Mouse (Mus musculus) bone marrow macrophage, adult 2 months (primary cell): ENCODE measurements around the gene Bnipl. TPM values are rescaled to one million over a fixed set of nuclear protein-coding genes. Genes with fewer than 3 reads are reported as not detected.

Source experiments
- H3K27ac ChIP-seq: 2 replicates; pipeline ENCODE4 v1.5.1; 2012; ENCODE audit warnings: low read depth, low read length; ENCODE audit not compliant: insufficient read depth
- H3K4me1 ChIP-seq: 2 replicates; pipeline ENCODE4 v1.6.1; 2012; ENCODE audit warnings: low read length; ENCODE audit not compliant: control insufficient read depth, insufficient read depth
- H3K4me3 ChIP-seq: 2 replicates; pipeline ENCODE4 v1.5.1; 2012; ENCODE audit warnings: mild to moderate bottlenecking, low read length, moderate library complexity; ENCODE audit not compliant: insufficient read depth
- CTCF ChIP-seq: IDR thresholded peaks from 2 replicates; pipeline ENCODE4 v1.5.1; 2012; ENCODE audit warnings: low read depth, mild to moderate bottlenecking, low read length, moderate library complexity
- POLR2A ChIP-seq: IDR thresholded peaks from 2 replicates; pipeline ENCODE4 v1.6.1; 2012; ENCODE audit warnings: mild to moderate bottlenecking, low read depth, low read length, borderline replicate concordance
- polyA plus RNA-seq: library from polyadenylated mRNA; stranded (reverse); fragments of >200 nt; gene quantifications from 2 replicates; pipeline ENCODE4 v1.2.4, GENCODE M21; 2012; ENCODE audit not compliant: missing spikeins, insufficient read depth, insufficient read length

Gene Bnipl
- not detected in 2 replicates for polyA plus RNA-seq

- H3K4me3 ChIP-seq: no peak within 1 kb of the TSS
- H3K4me1 ChIP-seq: peaks cover 7% of the 10 kb centered on the region
- no peak within 1 kb of the TSS for H3K27ac ChIP-seq
- TF ChIP-seq POLR2A: no peak
- no peak for TF ChIP-seq CTCF
Measured at GRCm38 (mm10) chr3:95250783-95251424, at the start of gene Bnipl. TSS of gene Bnipl (minus strand) at chr3:95251193.

- Histone ChIP-seq H3K4me1 (peaks cover 28% of the 10 kb centered on the region), H3K4me3 (no peak overlapping the region), H3K27ac (no peak overlapping the region)
- TF ChIP-seq POLR2A (no peak), CTCF (no peak)
Measured at GRCm38 (mm10) chr3:95298018-95298417, 47.0 kb upstream of the Bnipl start.

GRCm38 (mm10) chr3:95296103-95296469 lies 45.1 kb upstream of the Bnipl start:
- Histone ChIP-seq H3K4me3 (no peak overlapping the region), H3K27ac (no peak overlapping the region), H3K4me1 (peaks cover 32% of the 10 kb centered on the region)
- TF ChIP-seq POLR2A (no peak), CTCF (peak; percentile 22; the same call in 1 of the 2 replicates)

- no peak overlapping the region for H3K27ac ChIP-seq
- H3K4me1 ChIP-seq: peaks cover 29% of the 10 kb centered on the region
- H3K4me3 ChIP-seq: no peak overlapping the region
- TF ChIP-seq POLR2A (no peak), CTCF (no peak)
Measured at GRCm38 (mm10) chr3:95295321-95296102, 44.5 kb upstream of the Bnipl start.

GRCm38 (mm10) chr3:95294718-95295117 lies 43.7 kb upstream of the Bnipl start:
- no peak for TF ChIP-seq POLR2A
- TF ChIP-seq CTCF: no peak
- H3K4me3 ChIP-seq: no peak overlapping the region
- no peak overlapping the region; the same call in 1 of the 2 replicates for H3K27ac ChIP-seq
- H3K4me1 ChIP-seq: peaks cover 29% of the 10 kb centered on the region

GRCm38 (mm10) chr3:95294316-95294715 lies 43.3 kb upstream of the Bnipl start:
- H3K27ac ChIP-seq: peak overlapping the region; percentile 85
- no peak for TF ChIP-seq CTCF
- no peak overlapping the region for H3K4me3 ChIP-seq
- peaks cover 32% of the 10 kb centered on the region for H3K4me1 ChIP-seq

- Histone ChIP-seq H3K27ac (peak overlapping the region; percentile 85), H3K4me1 (peaks cover 35% of the 10 kb centered on the region), H3K4me3 (no peak overlapping the region)
- TF ChIP-seq POLR2A: no peak
- no peak for TF ChIP-seq CTCF
Measured at GRCm38 (mm10) chr3:95293537-95293936, 42.5 kb upstream of the Bnipl start.

GRCm38 (mm10) chr3:95292899-95293298 lies 41.9 kb upstream of the Bnipl start:
- peaks cover 40% of the 10 kb centered on the region for H3K4me1 ChIP-seq
- H3K4me3 ChIP-seq: no peak overlapping the region
- TF ChIP-seq POLR2A (no peak), CTCF (no peak)
- H3K27ac ChIP-seq: peak overlapping the region; percentile 85

- no peak for TF ChIP-seq CTCF
- TF ChIP-seq POLR2A: no peak
- Histone ChIP-seq H3K4me3 (no peak overlapping the region), H3K27ac (no peak overlapping the region), H3K4me1 (peaks cover 49% of the 10 kb centered on the region)
Measured at GRCm38 (mm10) chr3:95291041-95291440, 40.0 kb upstream of the Bnipl start.

GRCm38 (mm10) chr3:95290156-95290555 lies 39.2 kb upstream of the Bnipl start:
- TF ChIP-seq CTCF: no peak
- TF ChIP-seq POLR2A: no peak
- Histone ChIP-seq H3K4me1 (peaks cover 57% of the 10 kb centered on the region), H3K4me3 (no peak overlapping the region), H3K27ac (no peak overlapping the region)
